Mouse (Mus musculus): ENCODE measurements around the gene Tmem248. TPM values are rescaled to one million over a fixed set of nuclear protein-coding genes. Genes with fewer than 3 reads are reported as not detected.

Tmem248 gene
- polyA plus RNA-seq, 1 experiment from 2014 or later, result 24.0 TPM

- Histone ChIP-seq H3K9ac (ENCODE audit: low read depth, low read length) (no peak overlapping the region), H3K27ac (ENCODE audit: low read length) (no peak overlapping the region), H3K36me3 (ENCODE audit: control insufficient read depth, insufficient read depth) (peaks cover 35% of the 10 kb centered on the region), H3K9me3 (replicated peaks; ENCODE audit: control insufficient read depth, low read length) (no peaks in the 10 kb centered on the region), H3K4me3 (ENCODE audit: low read depth, low read length) (no peak overlapping the region), H3K4me1 (ENCODE audit: control insufficient read depth, low read depth, low read length) (no peaks in the 10 kb centered on the region), H3K4me2 (ENCODE audit: low read depth, low read length) (no peak overlapping the region), H3K27me3 (ENCODE audit: control insufficient read depth, insufficient read depth, low read depth, low read length) (no peaks in the 10 kb centered on the region)
- 81% methylated on average over 1 of the region's 1 CpGs for WGBS (ENCODE audit: insufficient replicate concordance)
- ATAC-seq (ENCODE audit: low read depth), result no peak
Observed at GRCm38 (mm10) chr5:130196307-130196706, 20.6 kb upstream of the Tmem248 start.

DNA sequence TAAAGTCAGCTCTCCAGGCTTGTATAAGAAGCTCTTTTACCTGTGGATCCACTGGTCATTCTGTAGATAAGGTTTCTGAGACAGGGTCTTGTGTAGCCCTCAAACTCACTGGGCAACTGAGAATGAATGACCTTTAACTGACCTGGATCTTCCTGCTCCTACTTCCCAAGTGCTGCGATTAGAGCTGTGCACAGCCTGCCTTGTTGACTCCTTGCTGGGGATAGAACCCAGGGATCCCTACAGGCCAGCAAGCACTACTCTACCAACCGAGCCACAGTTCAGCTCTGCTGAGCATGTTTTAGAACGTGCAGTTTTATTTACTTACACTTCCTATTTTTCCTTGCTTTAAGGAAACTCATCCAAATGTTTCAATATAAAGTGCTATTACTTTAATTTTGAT lies 19.4 kb upstream of the Tmem248 start:
- H3K4me1 ChIP-seq (ENCODE audit: control insufficient read depth, low read depth, low read length), result no peaks in the 10 kb centered on the region
- H3K9me3 ChIP-seq (replicated peaks; ENCODE audit: control insufficient read depth, low read length), result no peaks in the 10 kb centered on the region
- H3K27ac ChIP-seq (ENCODE audit: low read length), result no peak overlapping the region
- no peak overlapping the region for H3K9ac ChIP-seq (ENCODE audit: low read depth, low read length)
- H3K36me3 ChIP-seq (ENCODE audit: control insufficient read depth, insufficient read depth), result peaks cover 31% of the 10 kb centered on the region
- no peak overlapping the region for H3K4me2 ChIP-seq (ENCODE audit: low read depth, low read length)
- no peaks in the 10 kb centered on the region for H3K27me3 ChIP-seq (ENCODE audit: control insufficient read depth, insufficient read depth, low read depth, low read length)
- 72% methylated on average over 3 of the region's 3 CpGs for WGBS (ENCODE audit: insufficient replicate concordance)
- H3K4me3 ChIP-seq (ENCODE audit: low read depth, low read length), result no peak overlapping the region
- ATAC-seq (ENCODE audit: low read depth), result no peak

GRCm38 (mm10) chr5:130197981-130198380 lies 18.9 kb upstream of the Tmem248 start:
- Histone ChIP-seq H3K27me3 (ENCODE audit: control insufficient read depth, insufficient read depth, low read depth, low read length) (no peaks in the 10 kb centered on the region), H3K4me2 (ENCODE audit: low read depth, low read length) (no peak overlapping the region), H3K9ac (ENCODE audit: low read depth, low read length) (no peak overlapping the region), H3K9me3 (replicated peaks; ENCODE audit: control insufficient read depth, low read length) (no peaks in the 10 kb centered on the region), H3K27ac (ENCODE audit: low read length) (no peak overlapping the region), H3K36me3 (ENCODE audit: control insufficient read depth, insufficient read depth) (peaks cover 31% of the 10 kb centered on the region), H3K4me1 (ENCODE audit: control insufficient read depth, low read depth, low read length) (no peaks in the 10 kb centered on the region), H3K4me3 (ENCODE audit: low read depth, low read length) (no peak overlapping the region)
- WGBS (ENCODE audit: insufficient replicate concordance), result 79% methylated on average over 7 of the region's 7 CpGs
- ATAC-seq (ENCODE audit: low read depth), result no peak

DNA sequence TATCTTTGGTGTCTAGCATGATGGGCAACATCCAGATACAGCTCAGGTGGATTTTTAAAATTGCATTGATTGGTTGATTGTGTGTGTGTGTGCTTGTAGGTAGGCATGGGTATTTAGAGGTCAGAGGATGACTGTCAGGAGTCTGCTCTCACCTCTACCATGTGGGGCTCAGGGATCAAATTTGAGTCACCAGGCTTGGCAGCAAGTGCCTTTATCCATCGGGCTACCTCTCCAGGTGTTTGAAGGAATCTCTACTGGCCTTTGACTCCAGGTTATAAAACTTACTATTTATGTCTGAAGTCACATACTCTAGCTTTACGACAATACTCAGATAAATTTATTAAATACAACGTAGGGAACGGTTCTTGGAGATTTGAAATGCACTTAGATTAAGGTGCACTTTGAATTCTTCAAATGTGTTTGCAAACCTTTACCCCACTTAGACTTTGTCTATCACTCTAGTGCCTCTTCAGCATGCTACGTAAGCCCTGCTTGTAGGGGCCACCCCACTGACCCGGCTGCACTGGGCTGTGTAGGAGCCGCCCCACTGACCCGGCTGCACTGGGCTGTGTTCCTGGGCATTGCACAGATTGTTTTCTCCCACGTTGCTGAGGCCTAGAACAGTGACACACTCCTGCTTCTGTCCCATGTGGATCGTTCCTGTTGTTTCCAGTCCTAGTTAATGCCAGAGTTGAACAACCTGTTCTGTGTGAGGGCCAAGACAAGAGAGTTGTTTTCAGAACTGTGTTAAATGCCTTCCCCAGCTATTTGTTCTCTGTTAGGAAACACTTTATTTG lies 16.4 kb upstream of the Tmem248 start:
- Histone ChIP-seq H3K27ac (ENCODE audit: low read length) (no peak overlapping the region), H3K36me3 (ENCODE audit: control insufficient read depth, insufficient read depth) (peaks cover 27% of the 10 kb centered on the region), H3K27me3 (ENCODE audit: control insufficient read depth, insufficient read depth, low read depth, low read length) (no peaks in the 10 kb centered on the region), H3K4me1 (ENCODE audit: control insufficient read depth, low read depth, low read length) (peaks cover 2% of the 10 kb centered on the region), H3K4me3 (ENCODE audit: low read depth, low read length) (no peak overlapping the region), H3K4me2 (ENCODE audit: low read depth, low read length) (no peak overlapping the region), H3K9ac (ENCODE audit: low read depth, low read length) (no peak overlapping the region), H3K9me3 (replicated peaks; ENCODE audit: control insufficient read depth, low read length) (no peaks in the 10 kb centered on the region)
- peak; percentile 88 for ATAC-seq (ENCODE audit: low read depth)
- WGBS (ENCODE audit: insufficient replicate concordance), result 83% methylated on average over 10 of the region's 10 CpGs

DNA sequence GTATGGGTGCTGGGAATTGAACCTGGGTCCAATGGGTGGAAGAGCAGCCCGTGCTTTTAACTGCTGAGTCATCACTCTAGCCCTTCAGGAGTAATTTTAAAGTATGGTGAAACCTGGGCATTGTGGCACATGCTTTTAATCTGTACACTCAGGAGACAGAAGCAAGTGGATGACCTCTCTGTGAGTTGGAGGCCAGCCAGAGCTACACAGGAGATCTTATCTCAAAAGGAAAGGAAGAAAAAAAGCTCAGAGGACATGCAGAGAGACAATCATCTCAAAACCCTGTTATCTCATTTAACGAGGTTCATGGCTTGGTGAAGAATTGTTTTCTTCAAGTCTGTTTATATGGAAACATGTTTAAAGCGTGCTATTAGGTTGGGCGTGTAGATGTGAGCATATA lies 12.9 kb upstream of the Tmem248 start:
- peaks cover 2% of the 10 kb centered on the region for H3K4me1 ChIP-seq (ENCODE audit: control insufficient read depth, low read depth, low read length)
- no peaks in the 10 kb centered on the region for H3K9me3 ChIP-seq (replicated peaks; ENCODE audit: control insufficient read depth, low read length)
- no peak overlapping the region for H3K4me2 ChIP-seq (ENCODE audit: low read depth, low read length)
- no peaks in the 10 kb centered on the region for H3K27me3 ChIP-seq (ENCODE audit: control insufficient read depth, insufficient read depth, low read depth, low read length)
- 60% methylated on average over 4 of the region's 4 CpGs for whole genome bisulfite sequencing (ENCODE audit: insufficient replicate concordance)
- ATAC-seq (ENCODE audit: low read depth), result no peak
- H3K9ac ChIP-seq (ENCODE audit: low read depth, low read length), result no peak overlapping the region
- peaks cover 27% of the 10 kb centered on the region for H3K36me3 ChIP-seq (ENCODE audit: control insufficient read depth, insufficient read depth)
- H3K27ac ChIP-seq (ENCODE audit: low read length), result no peak overlapping the region
- no peak overlapping the region for H3K4me3 ChIP-seq (ENCODE audit: low read depth, low read length)

DNA sequence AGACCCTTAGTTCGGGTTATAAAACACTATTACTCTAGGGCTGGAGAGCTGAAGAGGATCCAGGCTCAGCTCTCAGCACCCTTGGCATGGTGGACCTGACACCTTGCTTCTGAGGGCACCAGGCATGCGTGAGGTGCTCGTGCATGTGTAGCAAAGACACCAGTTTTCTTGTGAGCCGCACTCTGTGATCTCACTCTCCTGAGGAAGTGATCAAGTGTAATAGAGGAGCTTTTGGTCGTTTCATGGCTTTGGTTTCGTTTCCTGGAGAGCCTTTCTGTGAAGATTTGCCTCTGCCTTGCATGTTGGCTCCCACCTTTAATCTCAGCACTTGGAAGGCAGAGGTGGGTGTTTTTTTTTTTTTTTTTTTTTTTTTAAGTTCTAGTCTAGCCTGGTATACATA lies 12.3 kb upstream of the Tmem248 start:
- H3K9me3 ChIP-seq (replicated peaks; ENCODE audit: control insufficient read depth, low read length), result no peaks in the 10 kb centered on the region
- H3K4me2 ChIP-seq (ENCODE audit: low read depth, low read length), result no peak overlapping the region
- no peak overlapping the region for H3K9ac ChIP-seq (ENCODE audit: low read depth, low read length)
- ATAC-seq (ENCODE audit: low read depth), result no peak
- no peak overlapping the region for H3K27ac ChIP-seq (ENCODE audit: low read length)
- H3K27me3 ChIP-seq (ENCODE audit: control insufficient read depth, insufficient read depth, low read depth, low read length), result no peaks in the 10 kb centered on the region
- peaks cover 2% of the 10 kb centered on the region for H3K4me1 ChIP-seq (ENCODE audit: control insufficient read depth, low read depth, low read length)
- WGBS (ENCODE audit: insufficient replicate concordance), result 74% methylated on average over 6 of the region's 6 CpGs
- H3K4me3 ChIP-seq (ENCODE audit: low read depth, low read length), result no peak overlapping the region
- H3K36me3 ChIP-seq (ENCODE audit: control insufficient read depth, insufficient read depth), result peaks cover 30% of the 10 kb centered on the region

DNA sequence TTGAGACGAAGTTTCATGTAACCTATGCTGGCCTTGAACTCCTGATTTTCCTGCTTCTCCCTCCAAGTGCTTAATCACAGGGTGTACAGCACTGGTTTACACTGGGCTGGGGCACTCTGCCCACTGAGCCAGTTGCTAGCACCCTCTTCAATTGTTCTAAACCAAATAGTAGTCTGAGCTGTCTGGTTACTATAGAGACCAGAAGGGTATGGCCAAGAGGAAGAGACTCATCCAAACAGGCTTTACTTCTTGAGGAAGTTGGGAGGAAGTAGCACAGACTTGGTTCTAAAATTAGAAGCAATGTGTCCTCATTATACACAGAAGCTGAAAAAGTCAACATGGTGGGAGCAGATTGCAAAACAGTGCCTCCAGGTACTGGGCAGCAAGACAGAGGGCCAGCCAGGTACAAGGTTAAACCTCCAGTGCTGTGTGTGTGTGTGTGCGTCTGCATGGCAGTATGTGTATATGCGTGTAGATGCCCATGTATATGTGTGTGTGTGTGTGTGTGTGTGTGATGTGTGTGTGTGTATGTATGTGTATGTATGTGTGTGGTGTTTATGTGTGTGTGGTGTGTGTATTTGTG lies 11.3 kb upstream of the Tmem248 start:
- WGBS (ENCODE audit: insufficient replicate concordance), result 67% methylated on average over 3 of the region's 3 CpGs
- Histone ChIP-seq H3K9ac (ENCODE audit: low read depth, low read length) (no peak overlapping the region), H3K36me3 (ENCODE audit: control insufficient read depth, insufficient read depth) (peaks cover 33% of the 10 kb centered on the region), H3K9me3 (replicated peaks; ENCODE audit: control insufficient read depth, low read length) (no peaks in the 10 kb centered on the region), H3K4me3 (ENCODE audit: low read depth, low read length) (no peak overlapping the region), H3K4me2 (ENCODE audit: low read depth, low read length) (no peak overlapping the region), H3K27ac (ENCODE audit: low read length) (0 out of 2 replicates have a peak overlapping the region, but pooled peaks have one; percentile 25), H3K4me1 (ENCODE audit: control insufficient read depth, low read depth, low read length) (peaks cover 2% of the 10 kb centered on the region), H3K27me3 (ENCODE audit: control insufficient read depth, insufficient read depth, low read depth, low read length) (no peaks in the 10 kb centered on the region)
- peak; percentile 75 for ATAC-seq (ENCODE audit: low read depth)

DNA sequence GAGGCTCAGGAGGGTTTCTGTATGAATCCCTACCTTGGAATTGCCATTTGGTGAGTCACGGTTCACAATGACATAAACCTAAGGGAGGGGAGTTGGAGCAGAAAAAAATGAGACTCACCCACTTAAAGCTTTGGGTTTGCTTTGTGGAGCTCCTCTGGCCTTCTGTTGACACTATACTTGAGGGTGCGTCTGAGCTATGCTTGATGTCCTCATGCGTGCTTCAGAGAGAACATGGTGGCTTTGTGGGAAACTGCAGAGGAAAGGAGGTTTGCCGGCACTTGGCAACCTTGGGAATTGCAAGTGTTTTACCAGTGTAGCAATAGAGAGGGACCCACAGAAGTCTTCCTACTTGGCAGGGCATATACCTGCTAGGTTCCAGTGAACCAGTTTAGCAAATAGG lies 9.6 kb upstream of the Tmem248 start:
- Histone ChIP-seq H3K27ac (ENCODE audit: low read length) (no peak overlapping the region), H3K4me1 (ENCODE audit: control insufficient read depth, low read depth, low read length) (peaks cover 2% of the 10 kb centered on the region), H3K9me3 (replicated peaks; ENCODE audit: control insufficient read depth, low read length) (no peaks in the 10 kb centered on the region), H3K4me3 (ENCODE audit: low read depth, low read length) (no peak overlapping the region), H3K27me3 (ENCODE audit: control insufficient read depth, insufficient read depth, low read depth, low read length) (no peaks in the 10 kb centered on the region), H3K4me2 (ENCODE audit: low read depth, low read length) (no peak overlapping the region), H3K36me3 (ENCODE audit: control insufficient read depth, insufficient read depth) (peaks cover 41% of the 10 kb centered on the region), H3K9ac (ENCODE audit: low read depth, low read length) (no peak overlapping the region)
- 86% methylated on average over 4 of the region's 4 CpGs for WGBS (ENCODE audit: insufficient replicate concordance)
- ATAC-seq (ENCODE audit: low read depth), result no peak

GRCm38 (mm10) chr5:130212956-130213355 lies 3.9 kb upstream of the Tmem248 start:
- Histone ChIP-seq H3K27ac (ENCODE audit: low read length) (no peak overlapping the region), H3K4me2 (ENCODE audit: low read depth, low read length) (no peak overlapping the region), H3K9ac (ENCODE audit: low read depth, low read length) (no peak overlapping the region), H3K4me1 (ENCODE audit: control insufficient read depth, low read depth, low read length) (no peaks in the 10 kb centered on the region), H3K4me3 (ENCODE audit: low read depth, low read length) (no peak overlapping the region), H3K36me3 (ENCODE audit: control insufficient read depth, insufficient read depth) (peaks cover 45% of the 10 kb centered on the region), H3K27me3 (ENCODE audit: control insufficient read depth, insufficient read depth, low read depth, low read length) (no peaks in the 10 kb centered on the region), H3K9me3 (replicated peaks; ENCODE audit: control insufficient read depth, low read length) (no peaks in the 10 kb centered on the region)
- 92% methylated on average over 11 of the region's 11 CpGs for WGBS (ENCODE audit: insufficient replicate concordance)
- no peak for ATAC-seq (ENCODE audit: low read depth)
